Mouse (Mus musculus): ENCODE measurements around the gene Ptcra. TPM values are rescaled to one million over a fixed set of nuclear protein-coding genes. Genes with fewer than 3 reads are reported as not detected.
"Not testable (repeated sequence)": the region's sequence is repeated elsewhere in the genome, so short reads cannot be mapped to it uniquely, and the experiment has no call there.

Gene Ptcra
- polyA plus RNA-seq, 1 experiment from 2014 or later, result not detected

- 8% methylated on average over 19 of the region's 20 CpGs for WGBS
- peak overlapping the region; percentile 85 for H3K4me3 ChIP-seq (ENCODE audit: low read depth, low read length)
- peak overlapping the region; percentile 82 for H3K27ac ChIP-seq (ENCODE audit: low read length)
Measured at GRCm38 (mm10) chr17:46773278-46774130, 10.0 kb upstream of the Ptcra start.

GRCm38 (mm10) chr17:46772404-46773277, 9.1 kb upstream of the Ptcra start, which contains the start of gene 2310039H08Rik:
Gene 2310039H08Rik, plus strand, starts transcription at chr17:46772635.
- ATAC-seq, result peak; percentile 94
- under 1% methylated on average over 50 of the region's 50 CpGs for WGBS
- H3K36me3 ChIP-seq (ENCODE audit: control insufficient read depth, insufficient read depth, low read length), result peaks cover 6% of the 10 kb centered on the region
- H3K9me3 ChIP-seq (replicated peaks; ENCODE audit: control insufficient read depth, low read length, poor library complexity, severe bottlenecking), result no peaks in the 10 kb centered on the region
- H3K27ac ChIP-seq (ENCODE audit: low read length), result peak within 1 kb of the TSS; percentile 82
- H3K4me2 ChIP-seq (ENCODE audit: low read length), result peak within 1 kb of the TSS; percentile 91
- no peaks in the 10 kb centered on the region for H3K27me3 ChIP-seq (ENCODE audit: control insufficient read depth, insufficient read depth, low read depth, low read length)
- peak within 1 kb of the TSS; percentile 87 for H3K9ac ChIP-seq (ENCODE audit: low read depth, low read length)
- peaks cover 15% of the 10 kb centered on the region for H3K4me1 ChIP-seq (ENCODE audit: control insufficient read depth, insufficient read depth, low read length)
- peak within 1 kb of the TSS; percentile 85 for H3K4me3 ChIP-seq (ENCODE audit: low read depth, low read length)

More at GRCm38 (mm10) chr17:46773278-46774130, 10.0 kb upstream of the Ptcra start:
- Histone ChIP-seq H3K4me1 (ENCODE audit: control insufficient read depth, insufficient read depth, low read length) (peaks cover 15% of the 10 kb centered on the region), H3K4me2 (ENCODE audit: low read length) (peak overlapping the region; percentile 91), H3K36me3 (ENCODE audit: control insufficient read depth, insufficient read depth, low read length) (peaks cover 11% of the 10 kb centered on the region), H3K9me3 (replicated peaks; ENCODE audit: control insufficient read depth, low read length, poor library complexity, severe bottlenecking) (no peaks in the 10 kb centered on the region), H3K9ac (ENCODE audit: low read depth, low read length) (peak overlapping the region; percentile 87), H3K27me3 (ENCODE audit: control insufficient read depth, insufficient read depth, low read depth, low read length) (no peaks in the 10 kb centered on the region)
- 0 out of 2 replicates have a peak, but pooled peaks have one; percentile 9 for ATAC-seq

- 6% methylated on average over 5 of the region's 5 CpGs for WGBS
- H3K36me3 ChIP-seq (ENCODE audit: control insufficient read depth, insufficient read depth, low read length), result no peaks in the 10 kb centered on the region
- peak overlapping the region; percentile 82 for H3K27ac ChIP-seq (ENCODE audit: low read length)
- H3K4me1 ChIP-seq (ENCODE audit: control insufficient read depth, insufficient read depth, low read length), result peaks cover 15% of the 10 kb centered on the region
- peak overlapping the region; percentile 85 for H3K4me3 ChIP-seq (ENCODE audit: low read depth, low read length)
- H3K9ac ChIP-seq (ENCODE audit: low read depth, low read length), result peak overlapping the region; percentile 87
- H3K4me2 ChIP-seq (ENCODE audit: low read length), result peak overlapping the region; percentile 91
- H3K9me3 ChIP-seq (replicated peaks; ENCODE audit: control insufficient read depth, low read length, poor library complexity, severe bottlenecking), result no peaks in the 10 kb centered on the region
- peak; percentile 43; the same call in 1 of the 2 replicates for ATAC-seq
- no peaks in the 10 kb centered on the region for H3K27me3 ChIP-seq (ENCODE audit: control insufficient read depth, insufficient read depth, low read depth, low read length)
Measured at GRCm38 (mm10) chr17:46772038-46772403, 8.5 kb upstream of the Ptcra start.

GRCm38 (mm10) chr17:46771616-46772015, 8.1 kb upstream of the Ptcra start:
- H3K9ac ChIP-seq (ENCODE audit: low read depth, low read length), result peak overlapping the region; percentile 87; the same call in 1 of the 2 replicates
- 63% methylated on average over 17 of the region's 17 CpGs for WGBS
- no peaks in the 10 kb centered on the region for H3K27me3 ChIP-seq (ENCODE audit: control insufficient read depth, insufficient read depth, low read depth, low read length)
- no peaks in the 10 kb centered on the region for H3K9me3 ChIP-seq (replicated peaks; ENCODE audit: control insufficient read depth, low read length, poor library complexity, severe bottlenecking)
- peak overlapping the region; percentile 85 for H3K4me3 ChIP-seq (ENCODE audit: low read depth, low read length)
- H3K27ac ChIP-seq (ENCODE audit: low read length), result peak overlapping the region; percentile 82
- peak overlapping the region; percentile 91 for H3K4me2 ChIP-seq (ENCODE audit: low read length)
- ATAC-seq, result no peak
- H3K4me1 ChIP-seq (ENCODE audit: control insufficient read depth, insufficient read depth, low read length), result peaks cover 15% of the 10 kb centered on the region
- H3K36me3 ChIP-seq (ENCODE audit: control insufficient read depth, insufficient read depth, low read length), result no peaks in the 10 kb centered on the region

- H3K9me3 ChIP-seq (replicated peaks; ENCODE audit: control insufficient read depth, low read length, poor library complexity, severe bottlenecking), result no peaks in the 10 kb centered on the region
- no peak overlapping the region for H3K4me2 ChIP-seq (ENCODE audit: low read length)
- no peaks in the 10 kb centered on the region for H3K27me3 ChIP-seq (ENCODE audit: control insufficient read depth, insufficient read depth, low read depth, low read length)
- no peak overlapping the region for H3K27ac ChIP-seq (ENCODE audit: low read length)
- no peak for ATAC-seq
- 81% methylated on average over 4 of the region's 4 CpGs for WGBS
- no peaks in the 10 kb centered on the region for H3K36me3 ChIP-seq (ENCODE audit: control insufficient read depth, insufficient read depth, low read length)
- H3K4me3 ChIP-seq (ENCODE audit: low read depth, low read length), result no peak overlapping the region
- no peak overlapping the region for H3K9ac ChIP-seq (ENCODE audit: low read depth, low read length)
- H3K4me1 ChIP-seq (ENCODE audit: control insufficient read depth, insufficient read depth, low read length), result peaks cover 15% of the 10 kb centered on the region
Measured at GRCm38 (mm10) chr17:46771025-46771424, 7.5 kb upstream of the Ptcra start.

- ATAC-seq, result no peak
- Histone ChIP-seq H3K4me2 (ENCODE audit: low read length) (no peak overlapping the region), H3K27ac (ENCODE audit: low read length) (no peak overlapping the region), H3K9me3 (replicated peaks; ENCODE audit: control insufficient read depth, low read length, poor library complexity, severe bottlenecking) (no peaks in the 10 kb centered on the region), H3K27me3 (ENCODE audit: control insufficient read depth, insufficient read depth, low read depth, low read length) (no peaks in the 10 kb centered on the region), H3K4me1 (ENCODE audit: control insufficient read depth, insufficient read depth, low read length) (peaks cover 15% of the 10 kb centered on the region), H3K9ac (ENCODE audit: low read depth, low read length) (no peak overlapping the region), H3K36me3 (ENCODE audit: control insufficient read depth, insufficient read depth, low read length) (no peaks in the 10 kb centered on the region), H3K4me3 (ENCODE audit: low read depth, low read length) (no peak overlapping the region)
- 90% methylated on average over 11 of the region's 11 CpGs for WGBS
Measured at GRCm38 (mm10) chr17:46770546-46770945, 7.0 kb upstream of the Ptcra start.

- Histone ChIP-seq H3K27me3 (ENCODE audit: control insufficient read depth, insufficient read depth, low read depth, low read length) (no peaks in the 10 kb centered on the region), H3K4me1 (ENCODE audit: control insufficient read depth, insufficient read depth, low read length) (peaks cover 6% of the 10 kb centered on the region), H3K4me2 (ENCODE audit: low read length) (no peak overlapping the region), H3K27ac (ENCODE audit: low read length) (no peak overlapping the region), H3K9ac (ENCODE audit: low read depth, low read length) (no peak overlapping the region), H3K4me3 (ENCODE audit: low read depth, low read length) (no peak overlapping the region), H3K9me3 (replicated peaks; ENCODE audit: control insufficient read depth, low read length, poor library complexity, severe bottlenecking) (no peaks in the 10 kb centered on the region), H3K36me3 (ENCODE audit: control insufficient read depth, insufficient read depth, low read length) (no peaks in the 10 kb centered on the region)
- ATAC-seq, result no peak
- 61% methylated on average over 8 of the region's 8 CpGs for WGBS
Measured at GRCm38 (mm10) chr17:46767868-46768267, 4.4 kb upstream of the Ptcra start.

GRCm38 (mm10) chr17:46764916-46765315, 1.4 kb upstream of the Ptcra start:
- H3K9ac ChIP-seq (ENCODE audit: low read depth, low read length); H3K36me3 ChIP-seq (ENCODE audit: control insufficient read depth, insufficient read depth, low read length); H3K9me3 ChIP-seq (replicated peaks; ENCODE audit: control insufficient read depth, low read length, poor library complexity, severe bottlenecking); H3K4me2 ChIP-seq (ENCODE audit: low read length); H3K4me3 ChIP-seq (ENCODE audit: low read depth, low read length); ATAC-seq; H3K27ac ChIP-seq (ENCODE audit: low read length); H3K27me3 ChIP-seq (ENCODE audit: control insufficient read depth, insufficient read depth, low read depth, low read length); H3K4me1 ChIP-seq (ENCODE audit: control insufficient read depth, insufficient read depth, low read length): not testable (repeated sequence)
- WGBS, result 72% methylated on average over 8 of the region's 9 CpGs
